Mouse (Mus musculus) adrenal gland (tissue): Measurements from ENCODE around the gene Mad1l1.

ENCODE experiments used
- intact Hi-C: fragments of 180-260 bp; cut with DNase I; formaldehyde crosslinking; loops from one replicate; pipeline ENCODE4 v1.15.1; 2025

The Mad1l1 gene

DNA sequence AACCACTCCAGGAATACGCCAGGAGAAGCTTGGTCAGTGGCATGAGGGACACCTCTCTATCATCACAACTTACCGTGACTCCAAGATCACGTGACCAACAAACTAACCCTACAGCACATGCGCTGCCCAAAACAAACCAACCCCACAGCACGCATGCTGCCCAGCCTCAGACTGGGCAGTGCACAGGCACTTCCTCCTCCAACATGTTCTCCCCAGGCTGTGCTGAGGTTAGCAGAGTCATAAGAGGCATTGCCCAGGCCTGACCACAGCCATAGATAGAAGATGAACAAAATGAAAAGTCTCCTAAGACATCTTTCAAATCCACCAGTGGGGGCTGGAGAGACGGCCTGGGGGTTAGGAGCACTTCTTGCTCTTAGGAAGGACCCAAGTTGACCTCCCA, 135.6 kb downstream of the Mad1l1 start:
- intact Hi-C loops: no loop called here

DNA sequence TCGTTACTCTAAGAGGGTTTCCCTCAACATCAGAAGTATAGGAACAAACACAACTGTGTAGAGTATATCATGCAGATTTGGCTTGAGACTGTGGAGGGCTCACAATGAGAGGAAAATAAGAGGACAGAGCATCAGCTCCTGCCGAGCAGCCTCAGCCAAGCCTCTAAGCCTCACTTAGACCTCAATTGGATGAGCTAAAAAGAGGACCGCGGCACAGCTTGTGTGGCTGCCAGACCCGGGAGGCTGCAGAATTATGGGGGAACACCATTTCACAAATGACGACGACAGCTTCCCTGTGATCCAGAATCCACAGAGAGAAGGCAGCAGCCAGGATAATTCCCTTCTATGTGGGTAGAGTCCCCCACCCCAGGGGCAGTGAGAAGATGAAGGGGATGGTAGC, 138.0 kb downstream of the Mad1l1 start:
- intact Hi-C loops: no loop called here

DNA sequence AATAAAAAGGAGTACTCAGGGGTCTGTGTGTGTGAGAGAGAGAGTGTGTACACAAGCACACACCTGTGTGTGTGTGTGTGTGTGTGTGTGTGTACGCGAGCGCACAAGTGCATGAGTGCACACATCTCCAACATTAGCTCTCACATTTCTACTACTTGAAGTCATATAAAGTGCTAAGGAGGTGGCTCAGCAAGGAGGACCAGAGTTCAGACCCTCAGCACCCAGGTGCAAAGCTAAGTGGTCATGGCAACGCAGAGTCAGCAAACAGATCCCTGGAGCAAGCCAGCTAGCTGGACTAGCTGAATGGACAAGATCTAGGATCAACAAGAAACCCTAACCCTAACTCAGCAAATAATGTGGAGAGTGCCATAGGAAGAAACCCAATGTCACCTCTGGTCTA, 139.0 kb downstream of the Mad1l1 start:
- intact Hi-C loops: no loop called here

- intact Hi-C loops: no loop called here
Measured at GRCm38 (mm10) chr5:140180016-140180415, 141.3 kb downstream of the Mad1l1 start.

DNA sequence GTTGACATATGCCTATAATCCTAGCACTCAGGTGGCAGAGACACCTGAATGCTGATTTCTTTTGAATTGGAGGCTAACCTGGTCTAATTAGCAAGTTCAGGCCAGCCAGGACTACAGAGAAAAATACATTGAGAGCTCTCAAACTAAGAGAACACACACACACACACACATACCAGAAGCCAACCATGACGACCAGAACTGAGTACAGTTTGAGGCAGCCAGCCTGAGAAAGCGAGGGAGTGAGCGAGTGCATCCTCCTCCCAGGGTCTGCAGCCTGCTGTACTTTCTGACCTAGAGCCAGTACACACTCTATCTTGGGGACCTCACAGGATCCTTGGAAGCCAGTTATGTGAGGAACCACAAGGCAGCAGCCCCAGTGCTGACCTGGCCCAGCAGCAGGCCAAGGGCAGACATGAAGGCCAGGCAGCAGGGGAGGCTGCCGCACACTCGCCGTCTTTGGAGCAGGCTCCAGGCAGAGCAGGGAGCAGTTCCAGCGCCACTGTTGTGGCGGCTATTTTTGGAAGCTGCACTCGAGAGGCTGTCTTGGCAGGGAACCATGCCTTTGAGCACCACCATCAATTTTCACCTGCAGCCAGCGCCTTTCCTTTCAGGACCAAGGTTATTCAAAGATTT, 143.2 kb downstream of the Mad1l1 start:
- intact Hi-C loops: no loop called here

DNA sequence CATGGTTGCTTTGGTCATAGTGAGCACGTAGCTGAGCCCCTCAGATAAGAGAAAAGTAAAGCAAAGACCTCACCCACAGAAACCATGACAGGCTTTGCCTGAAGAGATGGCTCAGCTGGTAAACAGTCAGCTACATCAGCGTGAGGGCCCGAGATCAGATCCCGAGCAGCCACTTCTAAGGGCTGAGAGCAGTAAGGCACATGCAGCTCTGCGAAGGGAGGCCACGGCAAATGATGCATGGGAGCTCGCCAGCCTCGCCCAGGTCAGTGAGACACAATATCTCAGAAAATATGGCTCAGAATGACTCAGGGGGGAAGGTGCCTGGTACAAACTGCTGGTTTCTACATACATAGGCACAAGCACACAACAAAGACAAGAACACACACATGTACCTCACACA, 143.8 kb downstream of the Mad1l1 start:
- intact Hi-C loops: no loop called here

DNA sequence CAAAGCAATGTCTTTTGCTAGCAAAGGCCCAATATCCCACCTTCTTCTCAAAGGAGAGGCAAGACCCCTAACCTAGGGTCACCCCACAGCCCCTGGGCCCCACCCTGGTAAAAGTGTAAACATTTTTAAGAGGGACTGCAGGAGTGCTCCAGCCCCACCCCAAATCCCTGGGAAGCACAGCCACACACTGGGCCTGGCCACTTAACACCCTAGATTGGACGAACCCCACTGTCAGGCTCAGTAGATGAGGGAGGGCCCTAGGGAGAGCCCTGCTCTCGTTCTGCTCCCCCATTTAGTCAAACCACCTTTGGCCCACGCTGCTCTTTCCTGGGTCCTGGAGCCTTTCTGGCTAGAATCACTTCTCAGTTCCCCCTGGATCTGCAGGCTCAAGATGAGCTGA, 145.0 kb downstream of the Mad1l1 start:
- intact Hi-C loops: no loop called here

DNA sequence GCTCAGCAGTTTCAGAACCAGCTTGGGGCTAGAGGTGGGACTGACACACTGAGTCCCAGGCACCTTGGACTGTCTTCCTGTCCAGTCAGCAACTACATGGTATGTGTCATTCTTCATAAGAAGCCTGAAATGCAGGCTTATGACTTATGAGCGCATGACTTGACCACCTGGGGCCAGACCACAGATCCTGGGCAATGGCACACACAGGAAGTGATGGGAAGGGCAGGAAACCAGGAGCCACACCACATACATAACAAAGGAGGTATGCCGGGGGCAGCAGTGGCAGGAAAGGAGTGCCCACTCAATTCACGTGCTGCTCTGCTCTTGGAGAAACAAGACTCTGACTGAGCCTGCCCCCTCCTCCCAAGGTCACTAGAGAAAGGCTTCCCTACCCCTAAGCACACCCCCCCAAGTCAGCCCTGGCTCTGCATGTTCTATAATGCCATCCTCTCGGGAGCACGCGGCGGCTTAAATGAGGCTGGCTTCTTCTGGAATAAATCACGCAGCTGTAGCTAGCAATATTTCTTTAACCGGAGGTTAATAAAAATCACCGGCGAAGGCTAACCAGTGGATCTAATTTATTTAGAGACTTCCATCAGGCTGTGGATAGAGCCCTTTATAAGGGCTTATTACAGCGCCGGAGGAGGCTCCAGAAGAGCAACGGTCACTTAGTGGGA, 146.4 kb downstream of the Mad1l1 start:
- intact Hi-C loops: no loop called here

DNA sequence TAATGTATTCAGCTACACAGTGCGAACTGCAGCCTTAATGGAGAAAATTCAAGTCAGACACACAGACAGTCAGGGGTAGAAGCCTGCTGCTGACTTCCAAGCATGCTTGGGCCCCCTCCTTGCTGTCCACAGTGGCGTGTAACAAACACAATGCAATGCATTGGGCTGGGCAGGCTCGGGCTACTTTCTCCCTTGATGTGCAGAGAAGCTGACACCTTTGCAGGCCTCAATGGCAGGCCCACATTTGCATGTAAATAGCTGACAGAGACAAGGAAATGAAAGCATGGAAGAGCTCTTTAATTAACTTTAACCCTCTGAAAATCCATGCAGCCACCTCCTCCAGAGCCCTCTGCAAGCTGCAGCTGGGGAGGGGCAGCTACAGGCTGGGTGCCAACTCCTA, 147.3 kb downstream of the Mad1l1 start:
- intact Hi-C loops: no loop called here

GRCm38 (mm10) chr5:140173181-140173580, 148.2 kb downstream of the Mad1l1 start:
- intact Hi-C loops: no loop called here

DNA sequence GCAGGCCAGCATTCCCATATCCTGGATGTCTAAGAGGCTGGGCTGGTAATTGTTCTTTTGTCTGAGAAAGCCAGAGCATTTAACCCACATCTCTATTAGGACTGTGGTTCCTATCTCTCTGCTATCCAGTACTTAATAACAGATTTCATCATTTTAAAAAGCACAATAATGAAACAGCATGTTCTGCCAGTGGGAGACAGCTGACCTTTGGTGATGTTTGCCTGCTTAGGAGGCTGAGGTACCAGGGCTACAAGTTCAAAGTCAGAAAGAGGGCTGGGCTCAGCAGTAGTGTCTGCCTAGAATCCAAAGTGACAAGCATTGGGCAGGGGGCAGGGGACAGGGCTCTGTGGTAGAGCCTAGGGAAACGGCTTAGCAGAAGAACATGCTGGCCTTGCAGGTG, 149.6 kb downstream of the Mad1l1 start:
- intact Hi-C loops: no loop called here

DNA sequence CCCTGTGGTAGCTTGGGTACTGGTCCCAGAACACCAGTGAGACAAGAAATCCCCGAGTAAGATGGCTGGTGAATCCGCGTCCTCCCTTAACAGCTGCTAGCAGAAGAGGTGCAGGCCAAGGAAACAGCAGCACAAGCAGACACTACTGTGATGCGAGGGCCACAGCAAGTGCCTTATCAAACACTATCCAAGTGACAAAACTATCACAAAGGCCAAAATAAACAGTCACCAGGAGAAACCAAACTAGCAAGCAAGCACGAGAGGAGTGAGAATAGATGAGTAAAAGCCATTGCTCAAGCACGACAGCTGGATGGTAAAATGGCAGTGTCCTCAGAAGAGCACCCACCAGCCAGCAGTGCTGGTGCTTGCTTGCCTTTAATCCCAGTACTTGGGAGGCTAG, 153.8 kb downstream of the Mad1l1 start:
- intact Hi-C loops: no loop called here

GRCm38 (mm10) chr5:140167080-140167479, 154.3 kb downstream of the Mad1l1 start:
- intact Hi-C loops: no loop called here

DNA sequence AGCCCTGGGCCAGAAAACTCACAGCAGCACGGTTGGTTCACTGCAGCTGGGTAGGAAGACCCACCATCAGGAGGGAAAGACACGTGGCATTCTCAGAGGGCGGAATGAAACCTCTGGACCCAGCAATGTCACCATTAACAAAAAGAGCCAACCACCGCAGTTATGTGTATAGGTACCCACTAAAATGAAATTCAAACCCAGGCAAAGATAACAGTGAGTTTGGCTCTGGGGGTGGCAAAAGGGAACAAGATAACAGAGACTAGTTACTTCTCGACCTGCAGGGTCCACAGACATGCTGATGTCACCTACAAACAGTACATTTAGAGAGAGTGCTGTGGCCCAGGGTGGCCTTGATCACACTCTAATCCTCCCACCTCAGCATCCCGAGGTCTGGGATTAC, 157.4 kb downstream of the Mad1l1 start:
- intact Hi-C loops: no loop called here

GRCm38 (mm10) chr5:140162071-140162845, 159.1 kb downstream of the Mad1l1 start:
- intact Hi-C loops: no loop called here

- intact Hi-C loops: no loop called here
Measured at GRCm38 (mm10) chr5:140159007-140159406, 162.3 kb downstream of the Mad1l1 start.

- intact Hi-C loops: no loop called here
Measured at GRCm38 (mm10) chr5:140157886-140158627, 163.3 kb downstream of the Mad1l1 start.

GRCm38 (mm10) chr5:140154166-140154565, 167.2 kb downstream of the Mad1l1 start:
- intact Hi-C loops: no loop called here

DNA sequence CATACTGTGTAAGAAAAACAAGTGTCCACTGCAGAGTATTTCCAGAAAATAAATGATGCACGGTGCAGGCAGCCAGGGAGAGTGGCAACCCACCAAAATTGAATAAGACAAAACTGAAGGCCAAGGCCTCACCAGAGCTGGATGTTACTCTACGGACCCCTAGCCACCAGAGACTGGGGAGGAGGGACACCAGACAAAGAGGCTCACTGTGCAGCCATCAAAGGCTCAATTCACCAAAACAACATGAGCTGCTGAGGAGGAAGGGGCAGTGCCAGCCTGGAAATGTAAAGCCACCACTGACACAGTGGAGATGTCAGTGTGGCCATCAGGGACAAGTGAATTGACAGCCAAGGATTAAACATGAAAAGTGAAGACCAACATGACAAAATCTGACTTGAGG, 169.5 kb downstream of the Mad1l1 start:
- intact Hi-C loops: no loop called here

GRCm38 (mm10) chr5:140151180-140151579, 170.2 kb downstream of the Mad1l1 start:
- intact Hi-C loops: no loop called here

DNA sequence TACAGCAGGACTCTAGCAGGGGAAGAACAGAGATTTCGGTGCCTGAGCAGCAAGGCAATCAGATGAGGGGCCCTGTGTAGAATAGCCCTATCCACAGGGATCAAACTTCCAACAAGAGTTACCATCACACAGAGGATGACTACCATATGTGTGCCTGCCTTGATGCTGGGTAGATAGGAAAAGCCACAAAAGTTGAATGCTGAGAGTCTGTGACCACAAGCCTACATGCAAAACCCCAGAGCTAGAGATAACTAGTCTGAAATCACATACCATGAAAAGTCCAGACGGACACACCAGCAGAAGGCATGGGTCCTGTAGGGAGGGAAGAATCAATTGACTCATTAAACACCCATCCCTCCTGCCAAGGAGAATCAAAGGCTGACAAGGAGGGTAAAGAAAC, 170.7 kb downstream of the Mad1l1 start:
- intact Hi-C loops: no loop called here

DNA sequence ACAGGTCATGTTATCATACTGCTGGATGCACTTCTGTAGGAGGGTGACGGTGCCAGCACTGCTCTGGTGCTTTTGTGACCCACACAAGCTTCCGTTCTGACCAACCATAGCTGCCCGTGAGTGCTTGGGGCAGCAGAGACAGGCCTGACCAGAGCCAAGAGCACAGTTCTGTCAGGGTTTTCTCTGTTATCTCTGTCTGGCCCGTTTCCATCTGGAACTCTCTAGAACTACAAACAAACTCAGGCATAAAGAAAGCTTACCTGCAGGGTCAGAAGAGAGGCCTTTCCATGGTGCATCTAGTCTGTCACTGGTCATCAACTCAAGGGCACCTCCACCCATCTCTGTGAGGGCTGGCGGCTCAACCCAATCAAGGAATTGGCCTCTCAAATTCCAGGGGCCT, 171.2 kb downstream of the Mad1l1 start:
- intact Hi-C loops: no loop called here
